Mouse (Mus musculus) spleen, adult 2 months (tissue): Measurements from ENCODE around the gene Prdm10.

Experiments used
- CTCF ChIP-seq: fragments of 200-500 bp; IDR thresholded peaks from 2 replicates; pipeline ENCODE4 v1.5.1; 2011; ENCODE audit warnings: mild to moderate bottlenecking, inconsistent platforms; ENCODE audit not compliant: insufficient read depth, insufficient read length, insufficient replicate concordance; ENCODE audit errors: extremely low read depth
- POLR2A ChIP-seq: fragments of 200-500 bp; IDR thresholded peaks from 2 replicates; pipeline ENCODE4 v1.6.1; 2011; ENCODE audit warnings: low read depth, low read length, inconsistent platforms

DNA sequence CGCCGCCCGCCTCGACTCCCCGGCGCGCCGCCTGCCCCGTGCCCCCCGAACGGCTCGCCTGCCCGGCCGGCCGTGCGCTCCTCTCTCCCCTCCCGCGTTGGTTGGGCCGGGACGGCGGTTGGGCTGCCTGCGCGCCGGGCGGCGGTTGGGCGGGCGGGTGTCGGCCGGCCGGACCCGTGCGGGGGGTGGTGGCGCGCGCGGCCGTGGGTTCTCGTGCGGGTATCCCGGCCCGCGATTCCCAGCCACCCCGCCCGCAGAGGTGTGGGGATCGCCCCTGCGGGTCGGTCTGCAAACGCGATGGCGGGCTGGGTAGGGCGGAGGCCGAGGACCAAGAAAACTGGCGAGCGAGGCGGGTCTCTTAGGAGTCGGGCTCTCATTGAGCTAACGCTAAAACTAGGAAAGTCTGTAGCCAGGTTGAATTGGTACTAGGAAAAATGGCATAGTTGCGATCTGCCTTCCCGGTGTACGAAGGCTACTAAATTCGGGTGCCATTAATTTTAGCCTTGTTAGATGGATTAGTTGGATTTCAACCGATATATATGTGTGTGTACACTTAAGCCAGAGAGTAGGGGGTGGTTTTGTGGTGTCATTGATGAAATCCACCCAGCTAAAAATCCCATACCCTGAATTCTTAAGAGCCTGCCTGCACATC, 799 bp downstream of the Prdm10 start:
- TF ChIP-seq POLR2A (peak; percentile 21; the same call in 1 of the 2 replicates), CTCF (no peak)
